Mouse (Mus musculus): ENCODE results near the gene Serinc2.

Serinc2 gene

DNA sequence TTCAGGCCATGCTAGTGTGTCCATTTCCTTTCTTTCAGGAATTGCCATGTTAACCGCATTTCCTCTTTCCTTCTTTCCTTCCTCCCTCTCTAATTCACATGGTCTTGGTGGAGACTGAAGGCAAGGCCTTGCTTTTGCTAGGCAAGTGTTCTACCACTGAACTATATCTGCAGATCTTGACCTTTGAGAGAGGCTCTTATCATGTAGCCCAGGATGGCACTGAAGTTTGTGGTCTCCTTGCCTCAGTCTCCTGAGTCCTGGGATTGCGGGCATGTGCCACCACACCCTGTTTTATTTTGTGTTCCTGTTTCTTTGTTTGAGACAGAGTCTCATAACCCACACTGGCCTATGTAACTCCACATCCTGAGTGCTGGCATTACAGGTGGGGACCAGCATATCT is 67.1 kb downstream of the Serinc2 start:
- in situ Hi-C loops (cut with MboI, MseI) = no loop called here

Data from T-helper 17 cell (primary cell).